Mouse (Mus musculus) limb, embryonic 12.5 days (tissue): ENCODE results near the gene Gimap8. TPM values are rescaled to one million over a fixed set of nuclear protein-coding genes. Genes with fewer than 3 reads are reported as not detected.

Experiments
- ATAC-seq: fragments of 200-750 bp; cut with Nextera tagmentation; 2 replicates; pipeline ENCODE4 v1.8.0; 2017; ENCODE audit warnings: low read depth, moderate TSS enrichment; ENCODE audit not compliant: insufficient number of reproducible peaks, insufficient read depth, low FRiP score, low TSS enrichment
- H3K27ac ChIP-seq: fragments of 300-500 bp; sonication (generic); 2 replicates; pipeline ENCODE4 v1.5.1; 2016; ENCODE audit warnings: mild to moderate bottlenecking, moderate library complexity
- H3K27me3 ChIP-seq: fragments of 300-500 bp; sonication (generic); 2 replicates; pipeline ENCODE4 v1.6.1; 2016; ENCODE audit warnings: mild to moderate bottlenecking, moderate library complexity
- H3K36me3 ChIP-seq: fragments of 300-500 bp; sonication (generic); 2 replicates; pipeline ENCODE4 v1.6.1; 2016; ENCODE audit warnings: mild to moderate bottlenecking, moderate library complexity
- H3K4me1 ChIP-seq: fragments of 300-500 bp; sonication (generic); replicated peaks from 2 replicates; pipeline ENCODE4 v1.6.1; 2016
- H3K4me2 ChIP-seq: fragments of 300-500 bp; sonication (generic); 2 replicates; pipeline ENCODE4 v1.6.1; 2016; ENCODE audit warnings: mild to moderate bottlenecking, moderate library complexity
- H3K4me3 ChIP-seq: fragments of 300-500 bp; sonication (generic); replicated peaks from 2 replicates; pipeline ENCODE4 v1.5.1; 2016; ENCODE audit warnings: mild to moderate bottlenecking
- H3K9ac ChIP-seq: fragments of 300-500 bp; sonication (generic); replicated peaks from 2 replicates; pipeline ENCODE4 v1.6.1; 2016; ENCODE audit warnings: mild to moderate bottlenecking, moderate library complexity
- H3K9me3 ChIP-seq: fragments of 300-500 bp; sonication (generic); 2 replicates; pipeline ENCODE4 v1.6.1; 2016; ENCODE audit warnings: mild to moderate bottlenecking, moderate library complexity
- WGBS: fragments of 180-500 bp; shearing (Covaris S2); methylation state at CpG from one replicate; pipeline ENCODE4 v1.1.7; 2016; 5-methylcytosine and 5-hydroxymethylcytosine counted together
- polyA plus RNA-seq: library from polyadenylated mRNA; unstranded; fragments of >200 nt; fragmentation: Nextera tagmentation; extraction: Ambion mirVana; gene quantifications from 2 replicates; pipeline ENCODE4 v1.2.1, GENCODE M21; 2016

Gene Gimap8
- polyA plus RNA-seq, 1 experiment from 2014 or later, result 0.66 TPM

GRCm38 (mm10) chr6:48638553-48638952 is 8.5 kb upstream of the Gimap8 start:
- Histone ChIP-seq H3K4me2 (no peak overlapping the region), H3K4me1 (0 out of 2 replicates have a peak, but pooled peaks cover 3% of the 10 kb centered on the region), H3K36me3 (no peaks in the 10 kb centered on the region), H3K9me3 (no peaks in the 10 kb centered on the region), H3K27ac (no peak overlapping the region), H3K27me3 (no peaks in the 10 kb centered on the region), H3K4me3 (no peak overlapping the region), H3K9ac (no peak overlapping the region)
- 80% methylated on average over 2 of the region's 2 CpGs for WGBS
- ATAC-seq, result no peak

DNA sequence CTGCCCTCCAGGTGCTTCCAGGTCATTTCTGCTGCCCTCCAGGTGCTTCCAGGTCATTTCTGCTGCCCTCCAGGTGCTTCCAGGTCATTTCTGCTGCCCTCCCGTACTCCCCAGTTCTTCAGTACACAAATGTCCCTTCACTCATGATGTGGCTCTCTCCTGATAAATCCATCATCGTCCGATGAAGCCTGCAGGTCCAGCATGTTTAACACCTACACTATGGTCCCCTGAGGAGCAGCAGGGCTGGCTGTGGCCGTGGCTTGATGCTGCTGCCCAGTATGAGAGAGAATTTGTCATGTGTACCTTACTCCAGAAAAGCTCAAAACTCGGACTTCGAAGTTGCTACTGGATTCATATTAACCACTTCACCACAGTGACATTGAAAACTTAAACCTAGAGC is 5.6 kb upstream of the Gimap8 start:
- no peaks in the 10 kb centered on the region for H3K9me3 ChIP-seq
- no peak overlapping the region for H3K4me2 ChIP-seq
- 0 out of 2 replicates have a peak, but pooled peaks cover 3% of the 10 kb centered on the region for H3K4me1 ChIP-seq
- H3K9ac ChIP-seq, result no peak overlapping the region
- H3K4me3 ChIP-seq, result no peak overlapping the region
- 62% methylated on average over 6 of the region's 6 CpGs for WGBS
- ATAC-seq, result no peak
- H3K36me3 ChIP-seq, result no peaks in the 10 kb centered on the region
- H3K27me3 ChIP-seq, result no peaks in the 10 kb centered on the region
- no peak overlapping the region for H3K27ac ChIP-seq

GRCm38 (mm10) chr6:48642764-48643292 is 4.2 kb upstream of the Gimap8 start:
- Histone ChIP-seq H3K4me2 (no peak overlapping the region), H3K9me3 (no peaks in the 10 kb centered on the region), H3K4me1 (0 out of 2 replicates have a peak, but pooled peaks cover 3% of the 10 kb centered on the region), H3K27me3 (no peaks in the 10 kb centered on the region), H3K36me3 (no peaks in the 10 kb centered on the region), H3K9ac (no peak overlapping the region), H3K27ac (no peak overlapping the region), H3K4me3 (no peak overlapping the region)
- no peak for ATAC-seq
- WGBS, result 22% methylated on average over 4 of the region's 4 CpGs

DNA sequence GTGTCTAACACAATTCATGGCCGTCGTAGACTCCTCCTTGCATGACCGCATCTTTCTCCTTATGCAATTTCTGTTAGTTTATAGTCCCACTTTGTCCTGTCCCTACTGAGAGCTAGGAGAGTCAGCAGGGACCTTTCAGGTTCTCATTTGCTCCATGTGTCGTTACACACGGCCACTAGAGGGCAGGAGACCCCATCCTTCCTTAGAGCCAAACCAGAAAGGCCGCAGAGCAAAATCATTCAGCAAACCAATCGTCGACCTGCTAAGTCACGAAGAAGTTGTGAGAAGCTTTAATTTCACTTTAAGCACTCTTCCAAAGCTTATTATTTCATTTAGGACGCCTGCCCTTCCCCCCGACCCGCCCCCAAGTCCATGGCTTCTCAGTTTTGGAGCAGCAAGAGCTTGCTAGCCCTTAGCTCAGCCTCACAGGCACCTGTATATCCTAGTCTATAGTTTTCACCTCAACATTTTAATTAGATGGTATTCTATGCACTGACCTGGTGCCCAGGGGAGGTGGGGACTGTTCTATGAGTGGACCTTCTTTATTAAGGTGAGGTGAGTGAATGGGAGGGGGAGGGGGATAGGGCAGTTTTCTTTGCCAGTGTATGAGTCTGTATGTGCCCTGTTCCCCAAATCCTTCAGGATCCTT is 1.2 kb upstream of the Gimap8 start:
- 0 out of 2 replicates have a peak, but pooled peaks cover 2% of the 10 kb centered on the region for H3K4me1 ChIP-seq
- no peak overlapping the region for H3K4me3 ChIP-seq
- no peak overlapping the region for H3K4me2 ChIP-seq
- no peak overlapping the region for H3K27ac ChIP-seq
- no peaks in the 10 kb centered on the region for H3K36me3 ChIP-seq
- WGBS, result 13% methylated on average over 12 of the region's 12 CpGs
- no peaks in the 10 kb centered on the region for H3K27me3 ChIP-seq
- no peaks in the 10 kb centered on the region for H3K9me3 ChIP-seq
- H3K9ac ChIP-seq, result no peak overlapping the region
- ATAC-seq, result no peak

- no peak for ATAC-seq
- no peak overlapping the region for H3K4me2 ChIP-seq
- no peak overlapping the region for H3K9ac ChIP-seq
- no peaks in the 10 kb centered on the region for H3K27me3 ChIP-seq
- H3K4me3 ChIP-seq, result no peak overlapping the region
- H3K27ac ChIP-seq, result no peak overlapping the region
- H3K9me3 ChIP-seq, result no peaks in the 10 kb centered on the region
- H3K4me1 ChIP-seq, result no peaks in the 10 kb centered on the region
- WGBS, result 83% methylated on average over 4 of the region's 4 CpGs
- no peaks in the 10 kb centered on the region for H3K36me3 ChIP-seq
These were observed 734 bp upstream of the Gimap8 start for GRCm38 (mm10) chr6:48646309-48646690.

DNA sequence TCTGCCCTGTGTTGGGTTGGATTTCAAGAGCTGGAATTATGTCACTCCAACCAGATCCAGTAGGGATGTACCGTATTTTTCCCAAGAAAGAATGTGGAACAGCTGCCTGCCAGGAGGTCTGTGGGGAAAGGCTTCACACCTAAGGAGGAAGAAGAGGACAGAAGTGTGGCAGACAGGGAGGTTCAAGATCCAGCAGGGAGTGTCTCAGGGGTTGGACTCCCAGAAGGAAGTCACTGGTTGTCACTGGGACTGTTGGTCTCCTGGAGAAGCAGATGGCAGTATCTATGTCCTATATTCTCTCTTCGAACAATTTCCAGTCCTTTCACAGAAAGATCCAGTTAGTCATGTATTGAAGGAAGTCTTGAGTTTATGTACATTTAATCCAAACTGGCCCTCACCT is 577 bp downstream of the Gimap8 start:
- Histone ChIP-seq H3K9me3 (no peaks in the 10 kb centered on the region), H3K4me2 (no peak overlapping the region), H3K9ac (no peak overlapping the region), H3K27ac (no peak overlapping the region), H3K4me3 (no peak overlapping the region), H3K36me3 (no peaks in the 10 kb centered on the region), H3K27me3 (no peaks in the 10 kb centered on the region), H3K4me1 (no peaks in the 10 kb centered on the region)
- WGBS, result 79% methylated on average over 2 of the region's 2 CpGs
- ATAC-seq, result no peak

DNA sequence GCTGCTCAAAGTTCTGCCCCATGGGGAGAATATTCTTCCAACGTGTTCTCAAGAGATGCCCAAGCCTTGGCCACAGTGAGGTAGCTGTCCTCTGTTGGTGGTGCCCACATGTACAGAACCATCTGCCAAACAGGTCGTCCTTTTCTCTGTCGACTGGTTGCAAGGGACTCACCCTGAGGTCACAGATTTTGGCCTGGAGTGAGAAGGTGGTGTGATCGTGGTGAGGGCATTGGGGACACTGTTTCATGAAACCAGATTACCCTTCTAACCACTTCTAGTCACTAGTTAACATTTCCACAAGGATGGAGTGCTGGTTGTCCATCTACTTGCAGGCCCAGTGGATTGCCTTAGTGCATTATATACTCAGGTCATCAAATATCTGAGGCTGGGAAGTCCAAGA is 1.7 kb downstream of the Gimap8 start:
- ATAC-seq, result no peak
- H3K27me3 ChIP-seq, result no peaks in the 10 kb centered on the region
- no peak overlapping the region for H3K27ac ChIP-seq
- 84% methylated on average over 4 of the region's 4 CpGs for WGBS
- H3K4me2 ChIP-seq, result no peak overlapping the region
- no peaks in the 10 kb centered on the region for H3K36me3 ChIP-seq
- H3K4me3 ChIP-seq, result no peak overlapping the region
- no peaks in the 10 kb centered on the region for H3K9me3 ChIP-seq
- H3K9ac ChIP-seq, result no peak overlapping the region
- no peaks in the 10 kb centered on the region for H3K4me1 ChIP-seq

GRCm38 (mm10) chr6:48650041-48650440 is 3.0 kb downstream of the Gimap8 start:
- Histone ChIP-seq H3K27ac (no peak overlapping the region), H3K4me3 (no peak overlapping the region), H3K4me2 (no peak overlapping the region), H3K9ac (no peak overlapping the region), H3K36me3 (no peaks in the 10 kb centered on the region), H3K4me1 (no peaks in the 10 kb centered on the region), H3K27me3 (no peaks in the 10 kb centered on the region), H3K9me3 (no peaks in the 10 kb centered on the region)
- WGBS, result 90% methylated on average over 9 of the region's 9 CpGs
- no peak for ATAC-seq

DNA sequence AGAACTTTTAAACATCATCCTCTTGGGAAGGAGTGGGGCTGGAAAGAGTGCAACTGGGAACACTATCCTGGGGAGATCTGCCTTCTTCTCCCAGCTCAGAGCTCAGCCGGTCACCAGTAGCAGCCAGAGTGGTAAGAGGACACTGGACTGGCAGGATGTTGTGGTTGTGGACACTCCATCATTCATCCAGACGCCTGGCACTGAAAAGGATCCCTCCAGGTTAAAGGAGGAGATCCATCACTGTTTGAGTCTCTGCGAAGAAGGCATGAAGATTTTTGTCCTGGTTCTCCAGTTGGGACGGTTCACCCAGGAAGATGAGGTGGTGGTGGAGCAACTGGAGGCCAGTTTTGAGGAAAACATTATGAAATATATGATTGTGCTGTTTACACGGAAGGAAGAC is 11.7 kb downstream of the Gimap8 start:
- no peaks in the 10 kb centered on the region for H3K36me3 ChIP-seq
- no peak for ATAC-seq
- no peaks in the 10 kb centered on the region for H3K9me3 ChIP-seq
- H3K4me1 ChIP-seq, result no peaks in the 10 kb centered on the region
- no peaks in the 10 kb centered on the region for H3K27me3 ChIP-seq
- no peak overlapping the region for H3K4me3 ChIP-seq
- WGBS, result 78% methylated on average over 5 of the region's 5 CpGs
- H3K9ac ChIP-seq, result no peak overlapping the region
- no peak overlapping the region for H3K4me2 ChIP-seq
- H3K27ac ChIP-seq, result no peak overlapping the region

DNA sequence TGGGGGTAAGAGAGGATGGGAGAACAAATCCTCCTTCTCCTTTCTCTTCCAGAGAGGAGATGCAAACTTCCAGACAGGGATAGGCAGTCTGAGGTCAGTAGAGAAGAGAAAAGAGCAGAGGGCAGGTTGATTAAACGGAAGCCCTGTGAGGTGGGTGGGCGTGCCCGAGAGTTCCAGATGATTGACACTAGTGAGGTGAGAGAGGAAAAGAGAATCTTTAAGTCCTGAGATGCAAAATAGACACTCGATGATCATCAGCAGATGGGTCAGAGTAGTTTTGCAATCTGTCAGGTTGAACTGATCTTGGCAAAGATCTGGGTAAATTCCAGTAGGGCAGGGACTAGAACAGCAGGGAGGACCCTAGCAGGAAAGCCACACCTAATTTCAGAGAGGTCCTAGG is 17.7 kb downstream of the Gimap8 start:
- H3K4me2 ChIP-seq, result no peak overlapping the region
- no peaks in the 10 kb centered on the region for H3K4me1 ChIP-seq
- H3K9me3 ChIP-seq, result no peaks in the 10 kb centered on the region
- ATAC-seq, result no peak
- H3K36me3 ChIP-seq, result no peaks in the 10 kb centered on the region
- no peak overlapping the region for H3K4me3 ChIP-seq
- H3K27ac ChIP-seq, result no peak overlapping the region
- no peak overlapping the region for H3K9ac ChIP-seq
- H3K27me3 ChIP-seq, result no peaks in the 10 kb centered on the region
- 88% methylated on average over 4 of the region's 4 CpGs for WGBS

DNA sequence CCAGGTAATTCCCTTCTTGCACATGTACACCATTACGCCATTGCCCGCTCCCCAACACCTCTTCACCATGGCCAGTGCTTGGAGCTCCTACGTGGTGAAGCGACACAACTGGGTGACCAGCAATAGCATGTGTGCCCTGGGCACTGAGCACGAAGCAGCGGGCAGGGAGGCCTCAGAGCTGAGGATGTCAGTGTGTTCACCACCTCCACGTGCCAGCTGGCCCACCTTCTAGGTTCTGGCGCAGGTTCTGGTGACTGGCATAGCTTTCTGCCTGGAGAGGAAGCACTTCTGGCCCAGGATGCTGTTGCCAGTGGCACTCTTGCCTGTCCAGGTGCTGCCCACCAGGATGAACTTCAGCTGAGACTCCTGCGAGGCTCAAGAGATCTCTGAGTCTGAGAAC is 18.4 kb downstream of the Gimap8 start:
- Histone ChIP-seq H3K27me3 (no peaks in the 10 kb centered on the region), H3K4me3 (no peak overlapping the region), H3K4me2 (no peak overlapping the region), H3K9me3 (no peaks in the 10 kb centered on the region), H3K9ac (no peak overlapping the region), H3K27ac (no peak overlapping the region), H3K36me3 (no peaks in the 10 kb centered on the region), H3K4me1 (no peaks in the 10 kb centered on the region)
- no peak for ATAC-seq
- WGBS, result 91% methylated on average over 9 of the region's 9 CpGs

GRCm38 (mm10) chr6:48666159-48666586 is 19.1 kb downstream of the Gimap8 start:
- WGBS, result 33% methylated on average over 7 of the region's 7 CpGs
- H3K4me2 ChIP-seq, result no peak overlapping the region
- H3K9me3 ChIP-seq, result no peaks in the 10 kb centered on the region
- no peaks in the 10 kb centered on the region for H3K27me3 ChIP-seq
- H3K9ac ChIP-seq, result no peak overlapping the region
- H3K27ac ChIP-seq, result no peak overlapping the region
- H3K4me3 ChIP-seq, result no peak overlapping the region
- no peak for ATAC-seq
- H3K4me1 ChIP-seq, result no peaks in the 10 kb centered on the region
- H3K36me3 ChIP-seq, result no peaks in the 10 kb centered on the region
